Mouse (Mus musculus) limb, embryonic 15.5 days (tissue): ENCODE measurements around the gene Rcsd1. TPM values are rescaled to one million over a fixed set of nuclear protein-coding genes. Genes with fewer than 3 reads are reported as not detected.

ENCODE experiments used
- ATAC-seq: fragments of 200-750 bp; cut with Nextera tagmentation; 2 replicates; pipeline ENCODE4 v1.8.0; 2017; ENCODE audit warnings: low read depth, moderate TSS enrichment; ENCODE audit not compliant: insufficient number of reproducible peaks, low FRiP score, low TSS enrichment
- H3K27ac ChIP-seq: fragments of 300-500 bp; sonication (generic); 2 replicates; pipeline ENCODE4 v1.5.1; 2015; ENCODE audit warnings: moderate library complexity, mild to moderate bottlenecking, inconsistent platforms
- H3K27me3 ChIP-seq: fragments of 300-500 bp; sonication (generic); 2 replicates; pipeline ENCODE4 v1.6.1; 2015; ENCODE audit warnings: inconsistent platforms
- H3K36me3 ChIP-seq: fragments of 300-500 bp; sonication (generic); 2 replicates; pipeline ENCODE4 v1.6.1; 2015; ENCODE audit warnings: inconsistent platforms
- H3K4me1 ChIP-seq: fragments of 300-500 bp; sonication (generic); 2 replicates; pipeline ENCODE4 v1.6.1; 2015; ENCODE audit warnings: inconsistent platforms
- H3K4me2 ChIP-seq: fragments of 300-500 bp; sonication (generic); 2 replicates; pipeline ENCODE4 v1.6.1; 2015; ENCODE audit warnings: mild to moderate bottlenecking, inconsistent platforms
- H3K4me3 ChIP-seq: fragments of 300-500 bp; sonication (generic); 2 replicates; pipeline ENCODE4 v1.5.1; 2015; ENCODE audit warnings: mild to moderate bottlenecking, inconsistent platforms
- H3K9ac ChIP-seq: fragments of 300-500 bp; sonication (generic); 2 replicates; pipeline ENCODE4 v1.6.1; 2015; ENCODE audit warnings: inconsistent platforms
- H3K9me3 ChIP-seq: fragments of 300-500 bp; sonication (generic); 2 replicates; pipeline ENCODE4 v1.6.1; 2016; ENCODE audit warnings: inconsistent platforms
- WGBS: fragments of 180-500 bp; shearing (Covaris S2); methylation state at CpG from one replicate; pipeline ENCODE4 v1.1.7; 2015; 5-methylcytosine and 5-hydroxymethylcytosine counted together
- polyA plus RNA-seq: library from polyadenylated mRNA; unstranded; fragments of >200 nt; fragmentation: Nextera tagmentation; extraction: Ambion mirVana; gene quantifications from 2 replicates; pipeline ENCODE4 v1.2.1, GENCODE M21; 2015

The Rcsd1 gene
- polyA plus RNA-seq, 1 experiment from 2014 or later: 17.5 TPM

GRCm38 (mm10) chr1:165711914-165712313 is 2.4 kb upstream of the Rcsd1 start:
- 0 out of 2 replicates have a peak, but pooled peaks cover 6% of the 10 kb centered on the region for H3K4me1 ChIP-seq
- 85% methylated on average over 5 of the region's 5 CpGs for WGBS
- H3K27ac ChIP-seq: no peak overlapping the region
- no peak overlapping the region for H3K9ac ChIP-seq
- no peaks in the 10 kb centered on the region for H3K27me3 ChIP-seq
- no peak for ATAC-seq
- no peaks in the 10 kb centered on the region for H3K9me3 ChIP-seq
- H3K36me3 ChIP-seq: no peaks in the 10 kb centered on the region
- no peak overlapping the region for H3K4me3 ChIP-seq
- no peak overlapping the region for H3K4me2 ChIP-seq

- Histone ChIP-seq H3K9ac (no peak overlapping the region), H3K36me3 (no peaks in the 10 kb centered on the region), H3K4me3 (peak overlapping the region; percentile 72), H3K4me1 (peaks cover 12% of the 10 kb centered on the region; the same call in 1 of the 2 replicates), H3K27me3 (no peaks in the 10 kb centered on the region), H3K9me3 (no peaks in the 10 kb centered on the region), H3K27ac (no peak overlapping the region), H3K4me2 (peak overlapping the region; percentile 93)
- ATAC-seq: no peak
- 43% methylated on average over 9 of the region's 9 CpGs for WGBS
Measured at GRCm38 (mm10) chr1:165708686-165709380, 724 bp downstream of the Rcsd1 start.

GRCm38 (mm10) chr1:165707640-165708322 is 1.8 kb downstream of the Rcsd1 start:
- Histone ChIP-seq H3K9ac (peak overlapping the region; percentile 78), H3K27me3 (no peaks in the 10 kb centered on the region), H3K4me3 (peak overlapping the region; percentile 72), H3K9me3 (no peaks in the 10 kb centered on the region), H3K4me2 (peak overlapping the region; percentile 93), H3K27ac (peak overlapping the region; percentile 63), H3K36me3 (no peaks in the 10 kb centered on the region), H3K4me1 (peaks cover 15% of the 10 kb centered on the region)
- WGBS: under 1% methylated on average over 47 of the region's 47 CpGs
- peak; percentile 74; the same call in 1 of the 2 replicates for ATAC-seq

GRCm38 (mm10) chr1:165707241-165707639 is 2.3 kb downstream of the Rcsd1 start:
- Histone ChIP-seq H3K27ac (no peak overlapping the region), H3K4me2 (peak overlapping the region; percentile 93), H3K36me3 (no peaks in the 10 kb centered on the region), H3K9me3 (no peaks in the 10 kb centered on the region), H3K9ac (no peak overlapping the region), H3K27me3 (no peaks in the 10 kb centered on the region), H3K4me3 (peak overlapping the region; percentile 72), H3K4me1 (peaks cover 21% of the 10 kb centered on the region)
- WGBS: 23% methylated on average over 10 of the region's 10 CpGs
- no peak for ATAC-seq

- Histone ChIP-seq H3K4me1 (peaks cover 26% of the 10 kb centered on the region), H3K36me3 (no peaks in the 10 kb centered on the region)
Measured at GRCm38 (mm10) chr1:165706492-165706891, 3.1 kb downstream of the Rcsd1 start.

GRCm38 (mm10) chr1:165705868-165706348 is 3.6 kb downstream of the Rcsd1 start:
- Histone ChIP-seq H3K4me3 (no peak overlapping the region), H3K27ac (no peak overlapping the region), H3K9me3 (no peaks in the 10 kb centered on the region), H3K9ac (no peak overlapping the region), H3K4me2 (no peak overlapping the region), H3K4me1 (peaks cover 29% of the 10 kb centered on the region), H3K27me3 (no peaks in the 10 kb centered on the region), H3K36me3 (no peaks in the 10 kb centered on the region)
- no peak for ATAC-seq
- 86% methylated on average over 7 of the region's 7 CpGs for WGBS

More at GRCm38 (mm10) chr1:165706492-165706891, 3.1 kb downstream of the Rcsd1 start:
- 67% methylated on average over 4 of the region's 4 CpGs for WGBS
- Histone ChIP-seq H3K4me2 (0 out of 2 replicates have a peak overlapping the region, but pooled peaks have one; percentile 93), H3K27ac (no peak overlapping the region), H3K4me3 (0 out of 2 replicates have a peak overlapping the region, but pooled peaks have one; percentile 72), H3K27me3 (no peaks in the 10 kb centered on the region), H3K9ac (no peak overlapping the region), H3K9me3 (no peaks in the 10 kb centered on the region)
- no peak for ATAC-seq

- ATAC-seq: no peak
- Histone ChIP-seq H3K27me3 (no peaks in the 10 kb centered on the region), H3K9me3 (no peaks in the 10 kb centered on the region), H3K4me1 (peaks cover 32% of the 10 kb centered on the region), H3K4me3 (no peak overlapping the region), H3K27ac (no peak overlapping the region), H3K9ac (no peak overlapping the region), H3K4me2 (no peak overlapping the region), H3K36me3 (no peaks in the 10 kb centered on the region)
- WGBS: 65% methylated on average over 6 of the region's 6 CpGs
Measured at GRCm38 (mm10) chr1:165705368-165705767, 4.2 kb downstream of the Rcsd1 start.

- Histone ChIP-seq H3K9ac (no peak overlapping the region), H3K4me1 (peaks cover 34% of the 10 kb centered on the region), H3K36me3 (no peaks in the 10 kb centered on the region), H3K27ac (no peak overlapping the region), H3K9me3 (no peaks in the 10 kb centered on the region), H3K4me3 (no peak overlapping the region), H3K4me2 (no peak overlapping the region), H3K27me3 (no peaks in the 10 kb centered on the region)
- no peak for ATAC-seq
- 86% methylated on average over 3 of the region's 3 CpGs for WGBS
Measured at GRCm38 (mm10) chr1:165704841-165705240, 4.7 kb downstream of the Rcsd1 start.

GRCm38 (mm10) chr1:165702221-165703031 is 7.1 kb downstream of the Rcsd1 start:
- peak overlapping the region; percentile 22; the same call in 1 of the 2 replicates for H3K27ac ChIP-seq
- H3K4me1 ChIP-seq: peaks cover 31% of the 10 kb centered on the region
- ATAC-seq: peak; percentile 65; the same call in 1 of the 2 replicates

GRCm38 (mm10) chr1:165701562-165701961 is 8.0 kb downstream of the Rcsd1 start:
- no peak for ATAC-seq
- Histone ChIP-seq H3K36me3 (no peaks in the 10 kb centered on the region), H3K4me3 (no peak overlapping the region), H3K4me1 (peaks cover 28% of the 10 kb centered on the region), H3K27ac (no peak overlapping the region), H3K27me3 (no peaks in the 10 kb centered on the region), H3K9ac (no peak overlapping the region), H3K9me3 (no peaks in the 10 kb centered on the region), H3K4me2 (no peak overlapping the region)
- 31% methylated on average over 9 of the region's 9 CpGs for WGBS

More at GRCm38 (mm10) chr1:165702221-165703031, 7.1 kb downstream of the Rcsd1 start:
- peak overlapping the region; percentile 20 for H3K4me3 ChIP-seq
- no peaks in the 10 kb centered on the region for H3K36me3 ChIP-seq
- H3K27me3 ChIP-seq: no peaks in the 10 kb centered on the region
- no peak overlapping the region for H3K9ac ChIP-seq
- peak overlapping the region; percentile 38 for H3K4me2 ChIP-seq
- 13% methylated on average over 19 of the region's 19 CpGs for WGBS
- H3K9me3 ChIP-seq: no peaks in the 10 kb centered on the region

- no peak overlapping the region for H3K4me3 ChIP-seq
- 58% methylated on average over 6 of the region's 6 CpGs for WGBS
- H3K4me2 ChIP-seq: no peak overlapping the region
- no peak overlapping the region for H3K27ac ChIP-seq
- H3K9me3 ChIP-seq: no peaks in the 10 kb centered on the region
- no peak for ATAC-seq
- H3K9ac ChIP-seq: no peak overlapping the region
- H3K4me1 ChIP-seq: peaks cover 24% of the 10 kb centered on the region
- H3K27me3 ChIP-seq: no peaks in the 10 kb centered on the region
- H3K36me3 ChIP-seq: no peaks in the 10 kb centered on the region
Measured at GRCm38 (mm10) chr1:165700933-165701518, 8.5 kb downstream of the Rcsd1 start.
